Mouse (Mus musculus) heart, adult 2 months (tissue): ENCODE results near the gene Casr.

Experiments used
- CTCF ChIP-seq: fragments of 200-600 bp; IDR thresholded peaks from 2 replicates; pipeline ENCODE4 v1.8.1; 2022; ENCODE audit warnings: antibody characterized with exemption, mild to moderate bottlenecking, moderate library complexity
- POLR2A ChIP-seq: fragments of 200-500 bp; IDR thresholded peaks from 2 replicates; pipeline ENCODE4 v1.6.1; 2011; ENCODE audit warnings: mild to moderate bottlenecking, low read depth, low read length, control low read depth; ENCODE audit not compliant: insufficient read depth

GRCm38 (mm10) chr16:36476866-36477265 is 85.1 kb downstream of the Casr start:
- no peak for TF ChIP-seq CTCF
- no peak for TF ChIP-seq POLR2A
